Mouse (Mus musculus): ENCODE results near the gene Gm9758. TPM values are rescaled to one million over a fixed set of nuclear protein-coding genes. Genes with fewer than 3 reads are reported as not detected.

Gene Gm9758
- total RNA-seq, 2 experiments from 2014 or later, result not detected

Other genes starting within 250 kb of the Gm9758 start
- gene Speer4e, start 23.5 kb upstream of the Gm9758 start, total RNA-seq (2021), result not detected
- not detected for gene Gm10354, start 64.0 kb upstream of the Gm9758 start, total RNA-seq (2021)
- gene Gm17019, start 118.1 kb upstream of the Gm9758 start, total RNA-seq (2021), result not detected